Mouse (Mus musculus): ENCODE measurements at regions not wholly inside any gene's neighbourhood (a gene's known extent, or its start where the extent isn't known, plus 50 kb on each side); places are given as distances from the start of the nearest gene placed in this dataset.

DNA sequence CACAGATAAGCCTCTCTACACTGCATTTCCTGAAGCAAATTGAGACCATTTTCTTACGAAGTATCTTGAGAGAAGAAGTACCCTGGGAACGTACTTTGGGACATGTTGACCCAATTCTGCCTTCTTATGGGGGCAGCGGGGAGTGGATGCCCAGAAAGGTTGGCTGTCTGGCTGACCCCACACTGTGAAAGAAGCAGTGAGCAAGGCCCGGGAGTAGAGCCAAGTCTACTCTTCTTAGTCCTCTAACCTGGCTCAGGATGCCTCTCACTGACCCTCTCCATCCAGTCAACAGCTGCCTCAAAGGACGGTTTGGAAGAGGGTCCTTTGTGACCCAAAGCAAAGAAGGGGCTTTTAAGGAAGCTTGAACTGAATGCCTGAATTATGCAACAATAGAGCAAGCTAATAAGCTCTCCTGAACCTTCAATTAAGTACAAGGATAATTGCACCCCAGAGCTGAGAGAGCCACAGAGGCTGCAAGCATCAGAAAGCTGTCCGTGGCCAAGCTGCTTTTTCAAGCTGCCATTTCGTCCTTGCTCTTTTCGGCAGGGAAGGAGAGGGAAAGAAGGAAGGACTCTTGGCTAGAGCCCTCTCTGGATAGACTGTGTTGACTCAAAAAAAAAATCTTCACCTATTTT lies 70.3 kb downstream of the Pctp start:
- H3K4me3 ChIP-seq = no peak overlapping the region
- TF ChIP-seq CTCF (IDR thresholded peaks at IDR 0.05) = no peak
- intact Hi-C loops (cut with DNase I) = loop anchor here (2.0 kb wide), 1 partner anchor 46 kb away; no protein-coding TSS in a partner anchor
- no peak overlapping the region for H3K27ac ChIP-seq
- peak in 1 of 2 experiments; percentile 32 for DNase-seq (ENCODE audit: extremely low spot score in 1 of 2, low spot score in 2 of 2)

DNA sequence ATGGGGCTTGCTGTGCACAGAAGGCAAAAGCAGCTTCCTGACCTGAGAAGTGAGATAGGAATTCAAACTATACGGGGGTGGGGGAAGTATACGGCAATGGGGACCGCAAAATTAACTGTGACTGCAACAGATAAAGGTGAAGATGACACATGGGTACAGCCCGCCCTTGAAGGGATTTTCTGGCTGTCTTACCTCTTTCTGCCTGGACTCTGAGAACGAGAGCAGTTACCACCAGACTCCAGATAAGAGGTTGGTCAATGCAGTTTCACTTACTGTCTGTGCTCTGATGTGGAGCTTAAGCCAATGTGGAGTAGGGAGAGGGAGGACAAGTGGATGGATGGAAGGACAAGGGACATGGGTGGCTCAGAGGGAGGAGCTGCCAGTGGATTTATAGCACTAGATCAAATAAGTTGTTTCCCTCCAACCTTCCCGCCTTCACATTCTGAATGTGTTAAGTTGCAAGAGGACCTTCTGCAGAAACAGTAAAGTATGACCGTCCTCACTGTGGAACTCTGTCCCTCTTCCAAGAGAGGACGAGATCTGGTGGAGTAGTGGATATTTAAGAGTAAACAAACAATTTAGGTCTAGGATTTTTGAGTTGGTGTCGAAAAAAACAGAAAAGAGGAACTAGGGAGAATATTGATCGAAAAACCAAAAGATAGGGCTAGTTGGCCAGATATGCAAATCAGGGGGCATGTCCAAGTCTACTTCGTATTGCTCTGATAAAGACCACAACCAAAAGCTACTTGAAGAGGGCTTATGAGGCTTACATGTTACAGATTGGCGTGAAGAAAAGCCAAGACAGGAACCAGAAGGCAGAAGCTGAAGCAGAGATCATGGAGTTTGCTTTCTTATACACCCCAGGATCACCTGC lies 73.3 kb downstream of the Pctp start:
- intact Hi-C loops (cut with DNase I) = loop anchor here (10.0 kb wide), 6 partner anchors 205 to 825 kb away; partner anchors contain the start of gene Nog
- Histone ChIP-seq H3K4me3 (no peak overlapping the region), H3K27ac (no peak overlapping the region)
- no peak for DNase-seq (ENCODE audit: extremely low spot score in 1 of 2, low spot score in 2 of 2)
- TF ChIP-seq CTCF (IDR thresholded peaks at IDR 0.05) = no peak

DNA sequence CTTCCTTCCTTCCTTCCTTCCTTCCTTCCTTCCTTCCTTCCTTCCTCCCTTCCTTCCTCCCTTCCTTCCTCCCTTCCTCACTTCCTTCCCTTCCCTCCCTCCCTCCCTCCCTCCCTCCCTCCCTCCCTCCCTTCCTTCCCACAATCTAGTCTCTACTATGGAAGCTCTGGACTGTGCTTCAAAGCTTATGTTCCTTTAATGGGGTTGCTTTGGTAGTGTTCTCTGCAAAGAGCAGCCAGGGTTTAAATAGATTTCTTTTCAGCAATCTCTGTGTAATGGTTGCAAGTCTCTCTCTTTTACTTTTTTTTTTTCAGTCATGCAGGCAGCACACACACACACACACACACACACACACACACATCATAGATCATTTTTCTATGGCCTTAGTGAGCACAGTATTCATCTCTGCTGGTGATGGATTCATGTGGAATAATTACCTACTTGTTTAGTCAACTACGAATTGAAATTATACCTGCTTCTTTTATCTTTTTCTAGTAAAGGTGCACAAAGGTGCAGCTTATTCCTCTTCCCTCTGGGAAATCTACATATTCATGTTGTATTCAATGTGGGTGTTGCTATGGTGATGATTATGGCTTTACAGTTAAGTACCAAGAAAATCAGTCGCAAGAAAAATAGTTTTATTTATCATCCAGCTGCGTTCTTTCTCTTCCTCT lies 75.1 kb downstream of the Pctp start:
- Histone ChIP-seq H3K27ac (no peak overlapping the region), H3K4me3 (no peak overlapping the region)
- no peak for DNase-seq (ENCODE audit: extremely low spot score in 1 of 2, low spot score in 2 of 2)
- no peak for TF ChIP-seq CTCF (IDR thresholded peaks at IDR 0.05)
- intact Hi-C loops (cut with DNase I) = loop anchor here (10.0 kb wide), 6 partner anchors 203 to 823 kb away; partner anchors contain the start of gene Nog

DNA sequence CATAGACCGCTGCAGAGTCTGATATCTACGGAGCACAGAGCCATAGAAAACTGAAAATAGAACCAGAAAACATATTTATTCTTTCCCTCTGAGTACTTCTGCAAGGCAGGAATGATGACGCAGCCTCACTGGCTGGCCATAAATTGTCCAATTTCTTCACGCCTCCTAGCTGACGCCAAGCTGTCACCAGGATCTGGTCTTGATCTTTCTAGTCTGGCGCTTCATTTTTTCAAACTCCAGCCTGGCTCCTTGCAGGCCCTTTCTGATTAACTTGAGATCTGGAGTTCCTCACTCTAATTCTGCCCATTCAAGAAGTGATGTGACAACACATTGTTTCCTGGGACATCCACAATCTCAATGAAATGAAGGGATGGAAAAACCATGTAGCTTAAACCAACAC lies 80.1 kb downstream of the Pctp start:
- H3K4me3 ChIP-seq = no peak overlapping the region
- H3K27ac ChIP-seq = no peak overlapping the region
- intact Hi-C loops (cut with DNase I) = loop anchor here (10.0 kb wide), 6 partner anchors 198 to 818 kb away; partner anchors contain the start of gene Nog
- DNase-seq (ENCODE audit: extremely low spot score in 1 of 2, low spot score in 2 of 2) = no peak
- no peak for TF ChIP-seq CTCF (IDR thresholded peaks at IDR 0.05)

DNA sequence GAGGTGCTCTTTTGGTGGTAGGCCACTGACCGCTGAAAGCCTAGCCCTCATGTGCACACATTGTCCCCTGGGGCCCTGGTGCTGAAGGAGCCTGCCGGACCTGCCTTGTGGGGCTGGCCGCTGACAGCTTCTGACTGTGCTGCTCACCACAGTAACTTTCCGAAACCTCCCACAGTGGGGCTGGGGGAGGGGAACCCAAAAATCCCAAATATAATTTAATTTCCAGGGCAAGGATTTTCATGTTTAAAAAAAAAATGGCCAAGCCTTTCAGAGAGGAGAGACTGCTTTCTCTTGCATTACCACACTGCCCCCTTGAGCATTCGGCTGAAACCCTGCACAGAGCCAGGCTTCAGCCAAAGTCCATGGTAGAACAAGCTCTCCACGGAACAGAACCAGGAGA lies 81.5 kb downstream of the Pctp start:
- peak; percentile 74 for TF ChIP-seq CTCF (IDR thresholded peaks at IDR 0.05)
- H3K27ac ChIP-seq = no peak overlapping the region
- intact Hi-C loops (cut with DNase I) = loop anchor here (10.0 kb wide), 6 partner anchors 196 to 816 kb away; partner anchors contain the start of gene Nog
- H3K4me3 ChIP-seq = no peak overlapping the region
- peak; percentile 60 for DNase-seq (ENCODE audit: extremely low spot score in 1 of 2, low spot score in 2 of 2)

DNA sequence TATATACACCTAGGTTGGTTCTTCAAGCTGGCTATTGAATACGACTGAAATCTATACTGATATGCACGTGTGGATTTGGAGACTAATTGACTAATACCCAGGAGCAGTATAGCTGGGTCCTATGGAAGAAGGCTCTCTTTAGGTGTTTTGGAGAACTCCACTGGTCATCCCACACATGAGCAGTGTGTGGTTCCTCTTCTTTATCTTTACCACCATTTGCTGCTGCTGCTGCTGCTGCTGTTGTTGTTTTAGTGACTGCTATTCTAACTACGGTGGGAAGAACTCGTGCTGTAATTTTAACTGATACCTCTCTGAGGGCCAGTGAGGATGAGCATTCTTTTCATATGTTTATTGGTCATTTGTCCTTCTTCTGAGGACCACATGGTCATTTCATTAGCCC lies 86.9 kb downstream of the Pctp start:
- no peak overlapping the region for H3K4me3 ChIP-seq
- TF ChIP-seq CTCF (IDR thresholded peaks at IDR 0.05) = no peak
- DNase-seq (ENCODE audit: extremely low spot score in 1 of 2, low spot score in 2 of 2) = no peak
- H3K27ac ChIP-seq = no peak overlapping the region
- intact Hi-C loops (cut with DNase I) = no loop called here

DNA sequence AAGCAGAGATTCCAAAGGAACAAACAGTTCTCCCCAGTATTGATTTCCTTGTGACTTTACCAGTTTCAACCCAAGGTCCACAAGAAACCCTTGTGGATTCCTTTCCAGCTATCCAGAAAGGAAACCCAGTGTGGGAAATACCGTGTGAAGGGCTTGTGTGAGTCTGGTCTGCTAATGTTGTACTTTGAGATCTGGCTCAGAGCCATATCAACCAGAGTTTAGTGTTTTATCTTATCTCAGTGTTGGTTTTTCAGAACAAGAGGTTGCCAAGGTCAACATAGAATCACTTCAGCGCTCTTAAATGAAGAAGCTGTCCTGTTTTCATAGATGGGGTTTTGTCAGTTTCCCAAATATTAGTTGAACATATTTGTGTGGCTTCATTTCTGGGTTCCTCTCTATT lies 88.1 kb downstream of the Pctp start:
- Histone ChIP-seq H3K27ac (no peak overlapping the region), H3K4me3 (no peak overlapping the region)
- TF ChIP-seq CTCF (IDR thresholded peaks at IDR 0.05) = no peak
- DNase-seq (ENCODE audit: extremely low spot score in 1 of 2, low spot score in 2 of 2) = no peak
- intact Hi-C loops (cut with DNase I) = no loop called here

DNA sequence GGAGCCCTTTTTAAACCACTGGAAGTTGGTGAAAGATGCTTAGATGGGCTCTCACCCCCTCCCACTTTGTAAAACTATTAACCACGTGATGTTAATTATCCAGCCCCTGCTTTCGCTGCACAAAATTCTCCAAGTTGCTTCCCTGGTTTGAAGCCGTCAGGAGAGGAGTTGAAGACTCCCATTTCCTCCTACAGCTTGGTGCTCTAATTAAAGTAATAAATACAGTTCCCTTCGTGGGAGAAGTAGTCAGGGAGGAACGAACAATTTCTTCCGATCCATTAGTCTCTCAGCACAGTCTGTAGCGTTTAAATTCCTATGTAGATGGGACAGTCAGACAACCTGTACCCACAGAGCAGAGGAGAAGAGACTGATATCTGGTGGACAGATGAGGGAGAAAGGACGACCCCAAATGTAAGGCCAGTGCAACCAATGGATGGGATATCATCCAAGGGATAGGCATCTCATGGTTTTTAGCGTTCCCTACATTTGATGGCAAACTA lies 101.4 kb downstream of the Pctp start:
- intact Hi-C loops (cut with DNase I) = no loop called here
- Histone ChIP-seq H3K4me3 (no peak overlapping the region), H3K27ac (no peak overlapping the region)
- no peak for DNase-seq (ENCODE audit: extremely low spot score in 1 of 2, low spot score in 2 of 2)
- no peak for TF ChIP-seq CTCF (IDR thresholded peaks at IDR 0.05)

DNA sequence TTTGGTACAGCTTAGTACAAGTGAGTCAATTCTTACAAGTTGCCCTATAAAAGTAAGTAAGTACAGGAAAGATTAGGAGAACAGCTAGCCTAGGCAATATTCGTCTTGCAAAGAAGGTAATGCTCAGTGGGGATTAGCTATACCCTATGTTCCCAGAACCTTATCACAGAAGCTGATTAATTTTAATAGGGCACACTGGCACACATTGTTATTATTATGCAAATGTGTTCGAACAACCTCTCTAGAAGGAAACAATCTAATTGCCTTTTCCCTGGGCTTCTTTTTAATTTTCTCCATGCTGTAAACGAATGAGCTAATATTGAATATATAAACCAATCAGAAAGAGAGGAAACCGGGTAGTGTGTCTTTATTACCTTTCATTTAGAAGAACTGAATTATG lies 104.2 kb downstream of the Pctp start:
- Histone ChIP-seq H3K27ac (no peak overlapping the region), H3K4me3 (no peak overlapping the region)
- intact Hi-C loops (cut with DNase I) = no loop called here
- no peak for DNase-seq (ENCODE audit: extremely low spot score in 1 of 2, low spot score in 2 of 2)
- TF ChIP-seq CTCF (IDR thresholded peaks at IDR 0.05) = no peak

DNA sequence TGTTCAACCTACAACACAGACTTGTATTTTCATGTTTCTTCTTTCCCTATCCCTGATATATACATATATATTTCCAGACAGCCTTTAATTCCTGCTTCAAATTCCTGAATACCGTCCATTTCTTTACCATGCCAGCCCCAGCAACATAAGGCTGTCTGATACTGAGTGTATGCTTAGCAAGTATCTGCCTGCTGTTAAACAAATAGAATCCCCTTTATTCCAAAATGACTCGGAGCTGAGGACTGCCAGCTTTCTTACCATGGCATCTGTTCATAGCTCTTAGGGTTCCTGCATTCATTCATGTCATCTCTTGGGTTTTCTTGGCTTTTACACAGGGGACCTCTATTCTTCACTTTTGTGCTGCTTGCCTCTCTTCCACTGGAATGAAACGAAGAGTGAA lies 105.8 kb downstream of the Pctp start:
- no peak overlapping the region for H3K27ac ChIP-seq
- no peak for DNase-seq (ENCODE audit: extremely low spot score in 1 of 2, low spot score in 2 of 2)
- H3K4me3 ChIP-seq = no peak overlapping the region
- TF ChIP-seq CTCF (IDR thresholded peaks at IDR 0.05) = no peak
- intact Hi-C loops (cut with DNase I) = no loop called here

DNA sequence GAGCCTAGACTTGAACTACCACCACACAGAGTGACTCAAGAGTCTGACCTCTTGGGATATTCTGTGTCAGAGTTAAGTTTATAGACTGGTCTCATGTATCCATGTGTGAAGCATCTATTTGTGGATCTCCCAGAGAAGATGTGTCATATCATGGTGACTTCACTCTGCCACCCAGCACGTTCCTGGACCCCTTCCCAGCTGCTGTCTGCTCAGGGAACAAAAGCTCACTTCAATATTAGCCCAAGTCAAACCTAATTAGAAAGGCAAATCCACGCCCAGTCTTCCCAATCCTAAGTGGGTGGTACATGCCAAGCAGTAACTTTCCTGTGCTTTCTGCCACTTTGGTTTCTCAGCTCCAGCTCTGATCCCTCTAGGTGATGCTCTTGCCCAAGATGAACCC lies 94.1 kb upstream of the Ankfn1 start:
- intact Hi-C loops (cut with DNase I) = no loop called here
- no peak overlapping the region for H3K4me3 ChIP-seq
- no peak overlapping the region for H3K27ac ChIP-seq
- DNase-seq (ENCODE audit: extremely low spot score in 1 of 2, low spot score in 2 of 2) = no peak
- TF ChIP-seq CTCF (IDR thresholded peaks at IDR 0.05) = no peak

DNA sequence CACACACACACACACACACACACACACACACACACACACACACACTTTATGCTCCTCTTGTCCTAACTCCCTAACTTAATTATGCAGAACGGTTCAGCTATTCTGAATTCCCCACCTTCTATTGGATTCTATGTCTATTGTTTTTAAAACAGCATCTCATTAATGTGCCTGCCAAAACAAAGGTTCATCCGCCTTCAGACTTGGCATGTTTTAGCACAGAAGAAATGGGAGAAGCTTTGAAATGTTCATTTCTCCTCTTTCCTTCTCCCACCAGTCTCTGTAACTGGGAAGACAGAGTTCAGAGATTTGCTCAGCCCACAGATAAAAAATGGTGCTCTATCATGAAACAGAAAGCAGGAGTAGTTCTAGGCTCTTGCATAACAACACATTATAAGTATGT lies 90.1 kb upstream of the Ankfn1 start:
- Histone ChIP-seq H3K27ac (no peak overlapping the region), H3K4me3 (no peak overlapping the region)
- TF ChIP-seq CTCF (IDR thresholded peaks at IDR 0.05) = no peak
- intact Hi-C loops (cut with DNase I) = no loop called here
- no peak for DNase-seq (ENCODE audit: extremely low spot score in 1 of 2, low spot score in 2 of 2)

Measured in left cerebral cortex, adult 2 months (tissue).